Mouse (Mus musculus): ENCODE measurements around the gene Cbx4.
A peak's percentile ranks its signal among the peaks of the same experiment; 100 is the strongest.
"Not testable (repeated sequence)": the region's sequence is repeated elsewhere in the genome, so short reads cannot be mapped to it uniquely, and the experiment has no call there.

The Cbx4 gene

DNA sequence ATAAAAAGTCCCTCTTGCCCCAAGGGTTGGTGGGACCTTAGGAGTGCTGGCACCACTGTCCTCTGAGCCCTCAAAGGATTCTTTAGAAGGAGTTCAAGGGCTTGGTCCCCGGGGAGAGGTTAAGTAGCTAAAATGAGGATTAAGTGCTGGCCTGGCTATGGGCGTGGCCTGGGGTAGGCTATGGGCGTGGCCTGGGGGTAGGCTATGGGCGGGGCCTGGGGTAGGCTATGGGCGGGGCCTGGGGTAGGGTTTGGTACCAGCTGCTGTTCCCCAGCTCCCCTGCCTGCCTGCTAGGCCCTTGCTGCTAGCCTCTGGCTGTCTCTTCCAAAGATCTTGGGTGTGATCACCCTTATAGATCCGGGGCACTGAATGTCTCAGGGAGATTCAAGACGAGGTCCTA, 25.3 kb upstream of the Cbx4 start:
- DNase-seq (ENCODE audit: low spot score in 2 of 2) = peak; percentile 36 to 45

DNA sequence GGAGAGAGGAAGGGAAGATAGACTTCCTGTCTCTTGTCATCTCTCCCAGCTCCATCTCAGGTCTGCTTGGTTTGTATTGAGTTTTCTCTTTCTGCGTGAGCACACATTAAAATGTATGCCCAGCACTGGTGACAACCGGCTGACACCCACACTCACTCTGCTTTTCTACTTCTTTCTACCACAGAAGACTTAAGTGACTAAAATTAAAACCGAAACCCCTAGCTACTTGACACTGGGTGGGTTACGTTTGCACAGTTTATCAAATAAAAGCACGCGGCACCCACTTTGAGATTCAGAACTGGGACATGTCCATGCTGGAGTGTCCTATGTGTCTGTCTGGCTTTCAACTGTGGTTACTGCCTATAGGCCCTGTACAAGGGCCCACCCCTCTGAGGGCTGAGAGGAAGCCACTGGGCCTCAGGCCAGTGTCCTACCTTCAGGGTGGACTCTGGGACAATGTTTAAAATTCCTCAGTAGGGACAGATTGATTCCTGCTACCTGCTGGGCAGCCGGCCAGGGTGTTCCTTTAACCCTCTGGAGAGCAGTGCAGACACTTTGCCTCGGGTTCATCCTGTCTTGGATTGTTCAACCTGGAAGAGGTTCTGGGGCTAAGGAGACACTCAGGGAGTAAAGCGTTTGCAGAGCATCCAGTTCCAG, 23.5 kb upstream of the Cbx4 start:
- DNase-seq (ENCODE audit: low spot score in 2 of 2) = no peak

DNA sequence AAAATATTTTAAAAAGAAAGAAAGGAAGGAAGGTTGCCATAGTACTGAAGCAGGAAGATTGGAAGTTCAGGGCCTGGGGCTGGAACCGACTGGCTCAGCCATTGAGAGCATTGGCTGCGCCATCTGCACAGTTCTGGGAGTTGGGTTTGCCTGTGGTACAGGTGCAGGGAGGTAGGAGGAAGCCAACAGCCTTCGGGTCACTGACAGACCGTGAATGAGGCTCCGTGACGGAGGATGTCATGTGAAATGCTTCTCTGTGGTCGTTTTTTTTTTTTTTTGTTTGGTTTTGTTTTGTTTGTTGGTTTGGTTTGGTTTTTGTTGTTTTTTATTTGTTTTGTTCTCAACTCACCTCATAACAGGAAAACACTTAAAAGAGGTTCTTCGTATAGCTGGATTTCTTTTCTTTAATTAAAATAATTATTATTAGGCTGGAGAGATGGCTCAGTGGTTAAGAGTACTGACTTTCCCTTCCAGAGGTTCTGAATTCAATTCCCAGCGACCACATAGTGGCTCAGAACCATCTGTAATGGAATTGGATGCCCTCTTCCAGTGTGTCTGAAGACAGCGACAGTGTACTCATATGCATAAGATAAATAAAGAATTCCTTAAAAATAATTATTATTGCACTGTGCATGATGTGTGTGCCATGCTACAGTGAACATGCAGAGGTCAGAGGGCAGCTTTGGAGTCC, 22.7 kb upstream of the Cbx4 start:
- peak; percentile 55 to 62 for DNase-seq (ENCODE audit: low spot score in 2 of 2)

DNA sequence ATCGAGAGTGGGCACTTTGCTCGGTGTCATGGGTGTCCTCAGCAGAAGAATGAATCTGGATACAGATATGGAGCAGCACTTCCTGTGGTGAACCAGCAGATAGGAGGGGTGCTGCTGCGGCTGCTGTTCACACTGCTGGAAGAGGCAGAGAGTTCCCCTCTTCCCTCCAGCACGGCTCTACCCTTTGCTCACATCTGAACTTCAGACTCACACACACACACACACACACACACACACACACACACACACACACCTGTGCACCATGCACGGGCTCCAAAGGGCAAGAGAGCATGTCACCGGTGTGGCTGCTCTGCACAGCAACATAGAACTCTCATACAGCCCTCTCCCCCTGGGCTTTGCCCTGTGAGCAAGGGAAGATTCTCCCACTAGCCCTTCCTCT, 20.3 kb upstream of the Cbx4 start:
- peak; percentile 61 to 64 for DNase-seq (ENCODE audit: low spot score in 2 of 2)

DNA sequence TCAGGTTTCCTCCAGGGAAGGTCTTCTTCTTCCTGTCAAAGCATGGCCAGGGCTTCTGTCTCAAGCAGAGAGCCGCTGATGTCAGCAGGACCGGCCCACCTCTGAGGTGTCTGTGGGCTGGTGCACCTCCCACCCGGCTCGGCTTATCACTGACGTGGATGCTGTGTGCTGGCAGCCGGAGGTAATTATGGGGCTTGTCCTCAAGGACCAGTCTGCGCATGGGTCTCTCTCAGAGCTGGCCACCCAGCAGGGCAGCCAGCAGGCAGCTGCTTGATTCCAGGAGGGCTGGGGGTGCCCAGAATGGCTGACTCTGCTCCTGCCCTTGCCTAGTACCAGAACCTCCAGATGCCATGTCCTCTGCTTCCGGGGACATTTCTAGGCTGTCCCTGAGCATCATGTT, 19.7 kb upstream of the Cbx4 start:
- DNase-seq (ENCODE audit: low spot score in 2 of 2) = no peak

DNA sequence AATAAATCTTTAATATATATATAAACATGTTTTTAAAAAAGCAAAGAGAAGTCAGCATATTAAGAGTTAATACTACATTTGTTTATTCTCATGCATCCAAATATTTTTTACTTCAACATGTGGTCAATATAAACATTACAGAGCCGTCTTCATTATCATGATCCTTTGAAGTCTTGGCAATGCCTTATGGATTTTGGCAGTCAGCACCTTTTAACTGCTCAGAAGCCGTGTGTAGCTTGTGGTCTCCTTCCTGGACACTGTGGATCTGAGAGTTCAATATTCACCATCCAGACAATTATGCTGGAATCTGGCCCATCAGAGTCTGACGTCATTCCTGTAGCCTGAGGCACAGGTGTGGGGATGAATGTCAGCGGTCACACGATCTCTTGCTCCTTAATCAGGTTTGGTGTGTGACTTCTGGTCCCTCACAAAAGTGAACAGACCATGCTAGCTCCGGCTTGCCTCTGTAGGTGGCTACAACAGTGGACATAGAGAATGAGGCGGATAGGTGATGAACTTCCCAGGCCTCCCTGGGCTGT, 19.1 kb upstream of the Cbx4 start:
- no peak for DNase-seq (ENCODE audit: low spot score in 2 of 2)

DNA sequence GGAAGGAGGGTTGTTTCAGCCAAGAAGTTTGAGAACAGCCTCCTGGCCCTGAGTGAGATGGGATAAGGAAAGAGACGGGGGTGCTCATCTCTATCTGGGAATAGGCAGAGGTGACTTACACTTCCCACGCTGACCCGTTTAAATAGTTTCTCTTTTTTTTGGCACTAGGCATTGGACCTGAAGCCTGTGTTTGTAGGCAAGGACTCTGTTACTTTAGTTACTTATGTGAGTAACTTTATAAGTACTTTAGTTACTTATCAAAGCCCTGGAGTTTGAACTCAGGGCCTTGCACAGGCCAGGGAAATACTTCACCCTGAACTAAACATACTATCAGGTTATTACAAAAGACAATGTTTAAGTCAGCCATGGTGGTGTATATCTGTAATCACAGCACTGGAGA, 18.0 kb upstream of the Cbx4 start:
- no peak for DNase-seq (ENCODE audit: low spot score in 2 of 2)

DNA sequence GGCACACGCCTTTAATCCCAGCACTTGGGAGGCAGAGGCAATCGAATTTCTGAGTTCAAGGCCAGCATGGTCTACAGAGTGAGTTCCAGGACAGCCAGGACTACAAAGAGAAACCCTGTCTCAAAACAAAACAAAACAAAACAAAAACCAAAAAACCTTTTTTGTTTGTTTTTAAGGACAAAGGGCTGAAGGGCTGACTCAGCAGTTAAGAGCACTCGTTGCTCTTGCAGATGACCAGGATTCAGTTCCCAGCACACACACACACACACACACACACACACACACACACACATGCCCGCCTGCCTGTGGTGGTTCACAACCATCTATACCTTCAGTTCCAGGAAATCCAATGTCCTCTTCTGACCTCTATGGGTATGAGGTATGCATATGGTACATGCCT, 14.3 kb upstream of the Cbx4 start:
- not testable (repeated sequence) for DNase-seq (ENCODE audit: low spot score in 2 of 2)

DNA sequence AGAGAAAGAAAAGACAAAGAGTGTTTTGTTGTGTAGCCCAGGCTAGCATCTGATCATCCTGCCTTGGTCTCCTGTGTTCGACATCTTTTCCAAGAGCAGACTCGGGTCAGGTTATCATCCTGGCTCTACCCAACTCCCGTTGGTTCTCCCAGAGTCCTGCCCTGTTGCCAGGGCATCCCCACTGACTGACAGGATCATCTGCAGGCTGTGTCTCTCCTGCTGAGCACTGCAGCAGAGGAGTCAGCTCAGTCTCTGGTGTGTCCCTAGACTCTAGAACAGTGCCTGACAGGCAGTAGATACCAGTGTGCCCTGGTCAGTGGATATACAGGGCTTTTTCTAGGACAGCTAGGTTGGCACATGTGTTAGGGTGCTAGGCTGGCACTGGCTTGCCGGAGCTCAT, 12.2 kb upstream of the Cbx4 start:
- no peak for DNase-seq (ENCODE audit: low spot score in 2 of 2)

DNA sequence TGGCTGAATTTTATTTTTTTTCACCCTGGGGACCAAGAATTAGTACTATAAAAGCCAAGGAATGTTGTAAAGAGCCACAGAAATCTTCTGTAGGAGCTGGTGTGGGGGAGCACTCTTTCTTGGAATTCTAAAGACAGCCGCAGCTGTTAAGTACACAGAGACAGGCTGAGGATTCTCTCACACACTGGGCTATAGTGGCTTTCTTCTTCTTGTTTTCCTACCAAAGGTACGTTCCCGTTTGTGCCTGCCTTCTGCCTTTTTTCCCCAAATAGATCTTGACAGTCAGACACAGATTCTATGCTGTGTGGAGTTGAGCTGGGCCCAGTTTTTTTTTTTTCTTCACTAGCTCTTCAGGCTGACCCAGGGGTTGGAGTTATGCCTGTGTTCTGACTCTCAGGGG, 9.4 kb upstream of the Cbx4 start:
- no peak for DNase-seq (ENCODE audit: low spot score in 2 of 2)

DNA sequence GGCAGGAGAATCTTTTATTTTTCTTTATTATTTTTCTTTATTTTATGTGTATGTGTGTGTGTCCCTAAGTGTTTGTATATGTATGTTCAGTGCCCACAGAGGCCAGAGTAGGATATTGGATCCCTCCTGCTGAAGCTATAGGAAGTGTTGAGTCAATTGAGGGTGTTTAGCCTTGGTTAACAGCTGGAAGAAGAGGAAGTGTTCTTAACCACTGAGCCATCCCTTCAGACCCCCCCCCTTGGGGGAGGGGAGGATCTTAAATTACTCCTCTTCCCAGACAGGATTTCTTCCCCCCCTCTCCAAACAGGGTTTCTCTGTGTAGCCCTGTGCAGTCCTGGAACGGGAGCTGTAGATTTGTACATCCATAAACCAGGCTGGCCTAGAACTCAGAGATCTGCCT, 7.3 kb upstream of the Cbx4 start:
- no peak for DNase-seq (ENCODE audit: low spot score in 2 of 2)

DNA sequence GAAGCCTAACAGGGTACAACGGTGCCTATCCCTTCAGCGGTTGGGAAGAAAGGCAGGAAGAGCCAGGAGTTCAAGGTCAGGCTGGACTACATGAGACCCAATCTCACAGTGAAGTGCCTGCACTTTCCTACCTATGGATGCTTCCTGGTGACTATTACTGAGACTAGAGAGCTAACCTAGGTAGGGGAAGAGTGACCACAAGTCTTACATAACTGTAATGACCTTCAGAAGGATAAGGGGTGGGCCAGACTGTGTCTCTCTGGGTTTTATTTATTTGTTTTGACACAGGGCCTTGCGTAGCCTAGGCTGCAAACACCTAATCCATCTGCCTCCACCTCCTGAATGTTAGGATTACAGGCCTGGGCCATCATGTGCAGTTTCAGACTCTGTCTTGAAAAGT, 6.3 kb upstream of the Cbx4 start:
- no peak for DNase-seq (ENCODE audit: low spot score in 2 of 2)

DNA sequence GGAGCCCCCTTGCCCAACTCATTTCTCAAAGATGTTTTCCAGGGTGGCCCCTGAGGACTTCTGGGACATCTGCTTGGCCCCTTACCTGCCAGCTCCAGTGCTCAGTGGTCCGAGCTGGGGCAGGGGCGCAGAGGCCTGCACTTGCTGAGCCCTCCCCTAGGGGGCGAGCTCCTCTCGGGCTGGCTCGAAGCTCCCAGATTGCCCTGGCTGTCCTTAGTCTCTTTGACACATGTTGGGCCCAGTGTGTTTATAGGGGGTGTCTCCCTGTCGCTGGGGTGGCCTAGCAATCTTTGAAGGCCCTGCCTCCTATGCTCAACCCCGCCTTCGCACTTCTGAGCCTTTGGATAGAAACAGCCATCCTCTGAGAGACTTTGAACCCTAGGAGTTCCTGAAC, 5.6 kb upstream of the Cbx4 start:
- DNase-seq (ENCODE audit: low spot score in 2 of 2) = peak; percentile 36 to 44

DNA sequence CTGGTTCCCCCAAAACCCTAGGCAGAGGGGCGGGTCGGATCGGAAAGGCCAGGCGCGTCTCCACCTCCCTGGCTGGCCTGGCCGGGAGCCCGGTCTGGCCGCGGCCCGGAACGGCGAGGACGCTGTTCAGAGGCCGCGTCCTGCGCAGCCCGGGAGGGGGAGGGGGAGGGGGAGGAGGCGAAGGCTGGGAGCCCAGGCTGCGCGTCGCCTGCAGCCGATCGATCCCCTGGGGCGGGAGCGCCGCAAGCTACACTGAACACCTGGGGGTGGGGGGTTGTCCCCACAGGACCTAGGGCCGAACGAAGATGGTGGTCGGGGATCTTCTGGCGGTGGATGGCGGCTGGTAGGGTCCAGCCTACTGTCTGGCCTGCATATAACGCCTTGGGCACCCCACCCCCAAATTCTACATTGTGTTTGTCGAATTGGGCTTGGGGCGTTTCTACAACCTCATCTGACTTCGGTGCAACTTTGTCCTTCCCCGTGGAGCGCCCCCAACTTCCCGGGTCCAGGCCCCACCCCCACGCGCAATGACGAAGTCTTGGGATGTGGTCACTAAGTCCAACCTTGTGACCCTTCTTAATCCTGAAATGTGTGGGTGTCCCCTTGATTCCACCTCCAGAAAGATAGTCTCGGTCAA, 5.1 kb upstream of the Cbx4 start:
- DNase-seq (ENCODE audit: low spot score in 2 of 2) = peak in 1 of 2 experiments; percentile 51

DNA sequence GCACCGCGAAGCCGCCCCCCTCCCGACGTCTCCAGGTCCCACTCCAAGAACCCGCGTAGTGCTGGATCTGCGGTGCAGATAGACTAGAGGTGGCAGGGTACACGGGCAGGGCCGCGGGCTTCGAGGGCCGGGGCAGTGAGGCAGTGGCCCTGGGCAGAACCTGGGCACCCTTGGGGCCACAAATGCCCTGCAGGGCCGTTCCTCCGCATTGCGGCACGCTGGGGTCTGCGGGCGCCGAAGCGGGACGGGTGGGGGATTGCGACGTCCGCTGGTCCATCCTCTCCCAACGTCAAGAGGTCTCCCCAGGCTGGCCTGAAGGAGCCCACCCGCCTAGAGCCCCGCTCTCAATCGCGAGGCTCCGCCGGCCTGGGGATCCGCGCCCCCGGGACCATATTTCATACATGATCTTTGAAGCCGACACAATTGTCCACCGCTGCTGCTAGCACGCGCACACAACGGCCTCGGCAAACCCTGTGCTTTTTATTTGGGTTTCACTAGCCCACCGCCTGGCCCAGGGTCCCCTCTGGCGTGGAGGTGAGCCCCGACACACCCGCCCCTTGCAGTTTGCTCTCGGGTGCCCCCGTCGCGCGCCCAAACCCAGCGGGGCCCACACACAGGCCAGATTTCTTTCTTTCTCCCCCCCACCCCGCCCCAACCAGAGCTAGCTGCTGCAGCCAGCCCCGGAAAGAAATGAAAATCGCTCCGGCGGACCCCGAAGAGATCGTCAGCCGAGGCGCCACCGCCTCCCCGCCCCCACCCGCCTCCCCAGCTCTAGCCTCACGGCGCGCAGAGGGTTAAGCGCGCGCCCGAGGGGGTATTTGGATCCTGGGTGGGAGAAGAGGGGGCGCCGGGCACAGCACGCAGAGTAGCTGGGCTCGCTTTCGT, 4.3 kb upstream of the Cbx4 start:
- DNase-seq (ENCODE audit: low spot score in 2 of 2) = peak in 1 of 2 experiments; percentile 17

DNA sequence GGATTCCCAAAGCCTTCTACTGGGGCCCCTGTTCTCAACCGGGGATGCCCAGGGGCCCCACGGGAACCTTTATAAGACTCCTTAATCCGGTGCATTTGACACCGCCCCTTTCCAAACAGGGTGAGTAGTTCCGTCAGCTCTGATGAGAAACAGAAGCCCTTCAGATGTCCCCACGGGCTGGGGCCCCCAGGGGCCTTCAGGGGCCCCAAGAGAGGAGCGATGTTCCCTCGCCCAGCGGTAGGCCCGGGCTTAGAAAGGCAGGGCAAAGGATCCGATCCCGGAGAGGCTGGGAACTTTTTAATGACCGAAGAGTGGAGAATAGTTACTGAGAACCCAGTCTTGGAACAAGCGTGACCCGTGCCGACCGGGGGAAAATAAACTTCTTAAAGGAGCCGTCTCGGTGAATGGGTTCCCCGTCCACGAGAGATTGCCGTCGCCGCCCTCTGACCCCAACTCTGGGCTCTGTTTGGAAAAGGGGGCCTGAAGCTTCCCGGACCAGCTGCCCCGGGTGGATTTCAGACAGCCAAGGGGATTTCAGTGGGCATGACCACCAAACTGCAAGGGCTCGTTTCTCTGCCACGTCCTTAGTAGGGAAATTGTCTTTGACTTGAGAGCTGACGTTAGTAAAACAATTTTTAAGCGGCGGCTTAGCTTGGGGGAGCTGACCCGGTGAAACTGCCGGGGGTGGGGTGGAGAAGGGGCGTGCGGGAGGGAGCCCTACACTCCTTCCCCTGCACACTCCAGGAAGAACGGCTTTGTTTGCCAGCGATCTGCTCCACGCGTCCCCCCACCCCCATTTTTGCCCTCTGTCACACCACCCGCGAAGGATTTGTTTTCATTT, 3.4 kb upstream of the Cbx4 start:
- peak; percentile 70 to 75 for DNase-seq (ENCODE audit: low spot score in 2 of 2)

DNA sequence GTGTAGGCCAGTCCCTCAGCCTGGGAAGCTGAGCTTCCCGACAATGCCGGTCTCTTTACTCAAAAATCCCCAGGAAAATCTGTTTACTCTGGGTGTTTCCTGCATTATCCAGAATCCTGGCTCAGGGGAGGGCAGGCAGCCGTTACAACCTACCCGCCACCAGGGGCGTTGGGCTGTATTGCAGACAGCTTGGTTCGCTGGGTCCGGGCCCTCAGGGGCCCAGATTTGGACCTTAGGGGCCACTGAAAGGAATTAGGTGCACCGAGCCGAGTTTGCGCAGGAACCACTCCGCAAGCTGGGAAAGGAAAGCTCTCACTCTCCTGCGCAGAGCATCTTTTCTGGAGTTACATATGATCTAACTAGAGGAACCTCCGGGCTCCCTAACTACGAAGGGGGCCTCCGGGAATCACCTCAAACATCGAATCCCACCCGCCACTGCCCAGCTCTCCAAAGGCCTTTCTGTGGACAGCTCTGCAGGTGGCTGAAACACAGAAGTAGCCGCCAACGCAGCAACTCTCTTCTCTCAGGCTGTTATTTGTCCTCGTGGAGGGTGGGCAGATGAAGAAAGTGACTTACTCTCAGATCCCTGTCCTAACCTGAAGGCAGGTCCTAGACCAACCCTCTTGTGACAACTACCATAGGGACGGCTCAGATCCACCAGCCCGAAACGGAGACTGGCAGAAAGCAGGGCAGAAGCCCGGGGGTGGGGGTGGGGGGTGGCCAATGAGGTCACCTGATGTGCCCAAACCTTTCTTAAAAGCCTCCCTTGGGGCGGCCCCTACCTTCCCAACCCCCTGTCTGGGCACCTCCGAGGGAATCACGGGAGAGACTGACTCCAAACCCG, 2.6 kb upstream of the Cbx4 start:
- DNase-seq (ENCODE audit: low spot score in 2 of 2) = no peak

DNA sequence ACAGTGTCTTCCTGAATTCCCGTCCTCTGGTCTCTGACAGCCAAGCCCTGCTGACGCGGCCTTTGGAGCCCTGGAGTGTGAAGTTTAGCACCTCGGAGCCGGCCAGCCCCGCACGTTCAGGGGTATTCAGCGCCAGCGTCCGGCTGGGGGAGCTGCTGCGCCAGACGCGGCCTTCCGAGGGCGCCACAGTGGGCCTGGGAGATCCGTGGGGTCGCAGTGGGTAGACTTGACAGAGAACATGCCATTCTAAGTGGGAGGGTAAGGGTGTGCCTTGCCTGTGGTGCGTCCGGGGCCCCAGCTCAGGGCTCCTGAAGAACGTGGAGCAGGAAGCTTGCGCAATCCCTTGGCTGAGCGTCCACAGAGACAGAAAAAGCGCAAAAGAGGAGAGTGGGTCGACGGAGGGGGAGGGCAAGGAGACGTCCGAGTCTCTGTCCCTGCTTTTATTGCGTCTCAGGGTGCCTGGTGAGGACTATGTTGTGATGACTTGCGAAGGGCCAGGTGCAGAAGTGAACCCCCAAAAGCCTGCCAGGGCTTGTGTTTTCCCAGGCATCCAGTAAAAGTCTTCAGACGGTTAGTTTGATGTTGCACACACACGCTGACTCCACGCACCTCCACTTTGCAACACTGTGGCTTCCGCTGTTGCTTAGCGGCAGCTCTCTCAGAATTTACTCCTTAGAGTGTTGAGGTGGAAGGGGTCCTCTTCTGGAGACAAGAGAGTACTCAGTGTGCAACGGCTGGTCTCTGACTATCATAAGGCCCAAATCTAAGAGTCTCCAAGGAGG, 1.5 kb upstream of the Cbx4 start:
- DNase-seq (ENCODE audit: low spot score in 2 of 2) = peak in 1 of 2 experiments; percentile 37
